ENCODE assay signal across 8 mouse cellular contexts in genomic region chr17:55957726-55958583, GRCm38 (mm10). TPM values are rescaled to one million over a fixed set of nuclear protein-coding genes. Genes with fewer than 3 reads are reported as not detected.
DNase-seq lines count a peak whose midpoint lies in the region; ATAC-seq and TF ChIP-seq lines count a peak whose summit lies in the region.

No protein-coding gene starts in this region.

- DNase-seq in heart, adult 11 months: peak; percentile 81
- DNase-seq in heart, postnatal 10 days: no peak
- peak; percentile 2 for DNase-seq in urinary bladder, postnatal 14 days (ENCODE audit: low spot score)
- no peak for DNase-seq in urinary bladder, postnatal 36 days (ENCODE audit: low spot score in 2 of 2)
- no peak for DNase-seq in limb, embryonic 14.5 days (ENCODE audit: low spot score)
- DNase-seq in adrenal gland, postnatal 25 days: no peak
- DNase-seq in right cerebral cortex, postnatal 4 days: no peak
- DNase-seq in B cell, adult 2 months: no peak

- peaks cover 13% of the 10 kb centered on the region for H3K36me3 ChIP-seq in limb, embryonic 14.5 days (ENCODE audit: control insufficient read depth, insufficient read depth, low read length)

- no peak for ATAC-seq in limb, embryonic 14.5 days (ENCODE audit: low FRiP score, low read depth)

- peaks cover 3% of the 10 kb centered on the region; the same call in 1 of the 2 replicates for H3K27me3 ChIP-seq in limb, embryonic 14.5 days (ENCODE audit: control insufficient read depth, insufficient read depth, low read length)

- peaks cover 3% of the 10 kb centered on the region; the same call in 1 of the 2 replicates for H3K4me1 ChIP-seq in limb, embryonic 14.5 days (ENCODE audit: control insufficient read depth, insufficient read depth, low read length)

- intact Hi-C loops in heart, postnatal 10 days (cut with DNase I): loop anchor here (2.0 to 5.0 kb wide), 2 partner anchors 255 to 294 kb away; no protein-coding TSS in a partner anchor

- H3K27ac ChIP-seq in limb, embryonic 14.5 days (replicated peaks; ENCODE audit: low read depth, low read length): peak overlapping the region; percentile 63

- no peak for TF ChIP-seq POLR2A in limb, embryonic 14.5 days (IDR thresholded peaks at IDR 0.05; ENCODE audit: borderline replicate concordance, extremely low read depth, insufficient read depth, insufficient read length)

- H3K4me2 ChIP-seq in limb, embryonic 14.5 days (replicated peaks; ENCODE audit: low read depth, low read length, severe bottlenecking): peak overlapping the region; percentile 77

- no peaks in the 10 kb centered on the region for H3K9me3 ChIP-seq in limb, embryonic 14.5 days (ENCODE audit: control insufficient read depth, low read length)

- peak overlapping the region; percentile 56 for H3K4me3 ChIP-seq in limb, embryonic 14.5 days (replicated peaks; ENCODE audit: low read length)

- H3K9ac ChIP-seq in limb, embryonic 14.5 days (ENCODE audit: low read depth, low read length, severe bottlenecking): peak overlapping the region; percentile 48; the same call in 1 of the 2 replicates

- 83% methylated on average over 10 of the region's 13 CpGs for WGBS in limb, embryonic 14.5 days

RNA-seq across cellular contexts. Expression of gene Yju2, which starts 0.9 kb away (rescaled TPM):
- 10 to 100 TPM; 12.8 TPM for total RNA-seq in heart, postnatal 10 days (2021)
- polyA plus RNA-seq in limb, embryonic 14.5 days (2012; rRNA removed): 9.3 and 13.3 TPM in 2 replicates
- 16.7 and 19.2 TPM in 2 replicates for polyA plus RNA-seq in limb, embryonic 14.5 days (2014; fragmentation: Nextera tagmentation; extraction: Ambion mirVana)
- total RNA-seq in adrenal gland, postnatal 25 days (2021): 21.2 and 27.5 TPM in 2 replicates

RNA-seq across cellular contexts. Expression of gene Ebi3, which starts 5.5 kb away (rescaled TPM):
- total RNA-seq in heart, postnatal 10 days (2021): under 1 TPM; 0.22 to 0.82 TPM
- 2.3 and 2.8 TPM in 2 replicates for polyA plus RNA-seq in limb, embryonic 14.5 days (2012; rRNA removed)
- polyA plus RNA-seq in limb, embryonic 14.5 days (2014; fragmentation: Nextera tagmentation; extraction: Ambion mirVana): 1.7 and 2.2 TPM in 2 replicates
- 0.27 and 0.81 TPM in 2 replicates for total RNA-seq in adrenal gland, postnatal 25 days (2021)

RNA-seq across cellular contexts. Expression of gene Zfp119b, which starts 8.7 kb away (rescaled TPM):
- 1 to 10 TPM; 4.4 to 4.5 TPM for total RNA-seq in heart, postnatal 10 days (2021)
- 1.9 and 3.5 TPM in 2 replicates for polyA plus RNA-seq in limb, embryonic 14.5 days (2012; rRNA removed)
- polyA plus RNA-seq in limb, embryonic 14.5 days (2014; fragmentation: Nextera tagmentation; extraction: Ambion mirVana): 7.1 and 8.3 TPM in 2 replicates
- 3.3 and 4.6 TPM in 2 replicates for total RNA-seq in adrenal gland, postnatal 25 days (2021)

RNA-seq across cellular contexts. Expression of gene Shd, which starts 12.3 kb away (rescaled TPM):
- 1 to 10 TPM; 1.8 to 3.4 TPM for total RNA-seq in heart, postnatal 10 days (2021)
- 58.0 and 77.5 TPM in 2 replicates for polyA plus RNA-seq in limb, embryonic 14.5 days (2012; rRNA removed)
- polyA plus RNA-seq in limb, embryonic 14.5 days (2014; fragmentation: Nextera tagmentation; extraction: Ambion mirVana): 25.8 and 33.7 TPM in 2 replicates
- 1.4 and 2.2 TPM in 2 replicates for total RNA-seq in adrenal gland, postnatal 25 days (2021)

RNA-seq across cellular contexts. Expression of gene Fsd1, which starts 28.4 kb away (rescaled TPM):
- under 1 TPM in 1 of 2 experiments, not detected in 1; 0.31 TPM for total RNA-seq in heart, postnatal 10 days (2021)
- polyA plus RNA-seq in limb, embryonic 14.5 days (2012; rRNA removed): 27.5 and 29.4 TPM in 2 replicates
- polyA plus RNA-seq in limb, embryonic 14.5 days (2014; fragmentation: Nextera tagmentation; extraction: Ambion mirVana): 14.2 and 18.7 TPM in 2 replicates
- 1.5 and 2.2 TPM in 2 replicates for total RNA-seq in adrenal gland, postnatal 25 days (2021)

Comparison
In these comparisons a context has a peak if more than half of its experiments do, and no peak if none do; other contexts are left out.
1. DNase-seq: peak in heart, adult 11 months (single experiment) and urinary bladder, postnatal 14 days (single experiment); none in heart, postnatal 10 days (0 of 2), urinary bladder, postnatal 36 days (0 of 2), limb, embryonic 14.5 days (single experiment), adrenal gland, postnatal 25 days (single experiment), right cerebral cortex, postnatal 4 days (single experiment) and B cell, adult 2 months (0 of 2).